Mouse (Mus musculus): ENCODE measurements around the gene Relch.

DNA sequence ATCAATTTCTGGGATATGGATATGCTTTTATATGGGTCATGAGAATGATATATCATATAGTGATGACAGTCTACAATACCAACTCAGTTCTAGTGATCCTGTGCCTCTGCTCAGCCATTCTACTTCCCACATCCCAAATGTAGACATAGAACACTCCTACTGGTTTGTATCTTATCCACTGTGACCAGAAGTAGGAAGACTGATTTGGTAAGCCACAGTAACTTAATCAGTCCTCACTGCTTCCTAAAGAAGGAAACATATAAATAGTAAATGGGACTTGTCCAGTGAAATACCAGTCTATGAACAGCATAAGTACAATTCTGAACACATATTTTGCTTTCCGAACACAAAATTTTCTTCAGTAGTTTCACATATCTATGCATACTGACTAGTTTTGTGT is 9.7 kb upstream of the Relch start:
- TF ChIP-seq CTCF (IDR thresholded peaks at IDR 0.05; ENCODE audit: control insufficient read depth, insufficient read depth, insufficient replicate concordance, low read depth, low read length): no peak
- TF ChIP-seq POLR2A (IDR thresholded peaks at IDR 0.05; ENCODE audit: control insufficient read depth, low read depth, low read length): no peak
